Mouse (Mus musculus) layer of hippocampus, adult 9-10 months (tissue): Measurements from ENCODE around the gene En2.

ENCODE experiments used
- DNase-seq: peaks from one replicate; pipeline ENCODE4 v3.0.0; 2022; ENCODE audit warnings: low spot score

En2 gene

GRCm38 (mm10) chr5:28178322-28178721, 12.8 kb downstream of the En2 start:
- DNase-seq = no peak

DNA sequence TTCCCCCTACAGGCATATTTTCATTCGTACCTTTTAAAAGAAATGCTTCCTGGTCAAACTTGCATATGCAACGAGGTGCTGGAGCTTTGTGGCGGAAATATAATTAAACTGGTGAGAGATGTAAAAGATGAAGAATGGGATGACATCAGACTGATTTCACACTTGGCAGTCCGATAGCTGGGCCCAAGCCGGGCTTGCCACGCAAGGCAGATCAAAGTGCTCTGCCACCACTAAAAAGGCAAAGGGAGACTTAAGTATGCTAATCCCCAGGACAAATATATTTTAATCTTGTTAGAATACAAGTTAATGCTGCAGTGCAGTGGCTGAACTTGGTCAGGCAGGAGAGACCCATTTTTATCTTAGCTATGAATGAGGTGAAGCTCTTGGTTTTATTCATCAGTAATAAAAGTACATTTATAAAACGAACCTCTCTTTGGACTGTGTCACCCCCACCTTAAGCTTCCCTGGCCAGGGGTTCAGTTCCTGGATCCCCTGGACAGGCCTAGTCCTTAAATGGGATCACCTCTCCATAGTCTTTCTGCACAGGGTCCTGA, 13.8 kb downstream of the En2 start:
- DNase-seq = no peak

- no peak for DNase-seq
Measured at GRCm38 (mm10) chr5:28191201-28192098, 26.0 kb downstream of the En2 start.

- no peak for DNase-seq
Measured at GRCm38 (mm10) chr5:28192099-28192454, 26.6 kb downstream of the En2 start.

GRCm38 (mm10) chr5:28195473-28195872, 30.0 kb downstream of the En2 start:
- no peak for DNase-seq

- no peak for DNase-seq
Measured at GRCm38 (mm10) chr5:28199089-28199873, 33.8 kb downstream of the En2 start.

DNA sequence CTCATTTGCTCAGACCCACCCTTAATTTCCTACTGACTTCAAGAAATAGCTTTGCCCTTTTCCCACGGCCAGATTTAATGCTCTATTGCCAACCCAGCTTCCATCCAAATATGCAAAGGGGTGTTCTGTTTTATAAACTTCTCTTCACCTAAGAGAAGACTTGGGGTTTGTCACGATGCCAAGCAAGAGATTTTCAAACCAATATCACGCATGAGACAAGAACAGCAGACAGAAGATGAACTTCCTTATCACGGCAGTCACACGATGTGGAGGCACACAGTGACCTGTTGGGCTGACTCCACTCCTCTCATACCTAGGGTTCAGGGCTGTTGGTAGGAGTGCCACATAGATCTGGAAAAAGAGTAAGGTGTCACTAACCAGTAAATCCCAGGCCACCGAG, 37.6 kb downstream of the En2 start:
- DNase-seq = no peak

- DNase-seq = no peak
Measured at GRCm38 (mm10) chr5:28204678-28205077, 39.2 kb downstream of the En2 start.

DNA sequence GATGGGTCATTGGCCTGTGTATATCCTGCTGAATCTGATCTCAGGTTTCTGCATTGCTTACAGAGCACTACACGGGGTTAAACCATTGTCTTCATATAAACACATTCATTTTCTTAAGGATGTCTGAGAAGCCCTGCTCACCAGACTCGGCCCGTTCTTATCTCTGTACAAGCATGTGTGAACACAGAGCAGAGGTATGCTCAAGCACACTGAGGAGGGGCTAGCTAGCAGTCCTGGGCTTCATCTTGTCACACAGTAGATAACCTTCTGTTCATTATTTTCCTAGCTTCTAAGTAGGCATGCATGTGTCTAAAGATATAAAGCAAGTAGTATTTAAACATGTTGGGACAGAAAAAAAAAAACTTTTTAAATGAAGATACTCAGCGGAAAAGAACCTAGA, 41.0 kb downstream of the En2 start:
- DNase-seq = no peak

DNA sequence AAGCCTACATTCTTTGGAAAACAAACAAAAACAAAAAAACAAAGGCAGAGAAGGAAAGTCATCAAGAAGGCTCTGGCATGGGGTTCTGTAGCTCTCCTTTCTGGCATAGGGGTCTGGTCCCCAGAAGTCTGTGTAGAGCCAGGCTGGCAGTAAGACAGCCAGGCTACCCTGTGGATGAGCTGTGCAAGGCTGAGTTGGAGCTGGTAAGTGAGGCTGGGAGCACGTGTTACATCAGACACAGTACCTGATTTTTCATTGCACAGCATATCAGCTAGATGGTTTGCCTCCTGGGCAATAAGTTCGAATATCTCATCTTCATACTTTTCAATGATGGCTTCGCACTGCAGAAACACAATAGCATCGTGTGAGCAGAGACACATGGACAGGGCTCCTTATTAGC, 41.5 kb downstream of the En2 start:
- DNase-seq = no peak

DNA sequence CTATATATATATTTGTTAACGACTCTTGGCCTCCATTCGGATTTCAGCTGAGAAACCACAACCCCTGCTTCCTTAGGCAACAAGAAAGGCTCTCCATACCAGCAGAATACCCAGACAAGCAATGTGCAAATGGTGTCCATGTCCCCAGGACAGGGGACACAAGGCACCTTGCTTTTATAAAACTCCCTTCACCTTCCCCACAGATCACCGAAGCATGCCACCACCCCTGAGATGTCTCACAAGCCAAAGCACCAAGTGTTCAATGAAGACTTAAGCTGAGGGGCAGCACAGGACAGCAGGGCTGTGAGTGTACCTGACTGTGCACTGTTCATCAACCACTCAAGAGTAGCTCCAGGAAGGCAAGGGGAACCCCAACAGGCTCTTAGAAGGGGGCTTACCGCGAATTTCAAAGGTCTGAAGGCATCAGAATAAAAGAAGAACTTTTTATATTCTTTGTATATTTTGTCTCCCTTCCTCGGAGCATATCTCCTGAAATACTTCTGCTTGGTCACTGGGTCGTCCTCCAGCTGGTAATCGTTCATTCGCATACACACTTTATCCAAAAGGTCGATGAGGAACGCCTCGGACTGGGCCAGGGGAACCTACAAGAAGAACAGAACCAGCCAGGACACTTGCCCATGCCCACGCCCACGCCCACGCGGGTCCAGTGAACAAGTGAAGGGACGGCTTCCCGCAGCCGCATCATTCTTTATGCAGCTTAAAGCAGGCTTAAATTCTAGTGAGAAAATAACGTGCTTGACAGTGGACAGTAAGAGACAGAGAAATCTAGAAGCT, 43.4 kb downstream of the En2 start:
- no peak for DNase-seq

GRCm38 (mm10) chr5:28209549-28210431, 44.3 kb downstream of the En2 start:
- no peak for DNase-seq

DNA sequence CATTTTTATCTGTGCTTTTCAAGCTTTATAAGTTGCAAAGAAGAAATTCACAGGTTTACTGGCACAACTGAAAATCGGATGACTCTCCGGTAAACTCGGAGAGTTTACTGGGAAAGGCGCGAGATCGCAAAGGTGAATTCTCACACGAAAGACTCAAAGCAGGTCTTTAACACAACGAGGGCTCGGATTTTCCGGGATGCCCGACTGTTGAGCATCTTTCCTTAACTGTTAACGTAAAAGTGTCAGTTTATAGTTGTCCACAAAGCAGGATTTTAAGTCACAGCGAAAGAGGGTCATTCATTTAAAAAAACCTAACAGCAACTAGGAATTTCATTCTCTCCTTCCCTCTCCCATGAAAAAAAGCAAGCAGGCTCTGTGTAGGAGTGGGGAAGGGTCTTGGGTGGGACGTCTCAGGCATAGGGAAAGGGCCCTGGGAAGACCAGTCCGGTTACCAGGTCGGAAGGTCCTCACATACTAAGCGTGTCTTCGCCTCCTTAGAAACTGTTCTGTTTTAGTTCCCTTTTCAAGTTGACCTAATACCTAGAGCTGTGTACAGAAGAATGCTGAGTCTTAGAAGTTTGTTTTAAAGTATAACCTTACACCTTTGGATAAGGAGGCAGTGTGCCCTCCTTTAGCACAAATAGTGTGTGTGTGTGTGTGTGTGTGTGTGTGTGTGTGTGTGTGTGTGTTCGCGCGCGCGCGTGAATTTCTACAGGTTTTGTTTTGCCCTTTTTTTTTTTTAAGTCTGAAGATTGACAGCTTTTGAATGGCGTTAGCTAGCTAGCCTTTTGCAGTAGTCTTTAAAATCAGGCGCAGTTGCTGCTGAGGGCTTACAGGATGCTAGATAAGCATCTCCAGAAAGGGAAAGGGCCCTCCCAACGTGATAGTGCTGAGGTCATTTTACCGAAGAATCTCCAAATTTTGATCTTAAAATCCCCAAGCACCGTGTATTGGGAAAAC, 45.4 kb downstream of the En2 start:
- no peak for DNase-seq

DNA sequence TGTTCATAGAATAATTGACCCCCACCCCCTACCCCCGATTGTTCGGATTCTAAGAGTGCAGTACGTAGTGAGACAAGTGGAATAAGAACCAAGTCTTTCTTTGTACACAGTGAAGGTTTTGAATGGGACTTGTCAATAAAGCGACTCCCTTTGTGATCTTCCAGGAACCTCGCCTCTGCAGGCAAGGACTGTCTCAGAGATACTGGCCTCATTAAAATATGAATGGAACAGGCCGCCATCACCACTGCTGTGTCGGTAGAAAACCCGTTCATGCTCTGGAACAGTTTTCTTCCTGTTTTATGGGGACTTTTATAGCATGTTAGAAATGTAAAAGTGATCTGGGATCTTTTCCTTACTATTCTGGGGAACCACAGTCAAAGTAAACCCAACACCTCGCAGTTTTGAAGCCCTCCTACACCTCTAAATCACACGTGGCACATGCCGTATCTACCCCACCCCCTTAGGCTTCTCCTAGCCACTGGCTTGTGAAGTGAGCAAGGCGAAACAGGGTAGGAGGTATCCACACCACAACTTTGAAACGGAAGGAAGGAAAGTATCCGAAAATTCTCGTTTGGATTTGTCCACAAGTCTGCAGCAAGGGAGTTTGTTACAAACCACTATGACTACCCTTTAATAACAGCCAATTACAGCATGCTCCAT, 46.3 kb downstream of the En2 start:
- no peak for DNase-seq

DNA sequence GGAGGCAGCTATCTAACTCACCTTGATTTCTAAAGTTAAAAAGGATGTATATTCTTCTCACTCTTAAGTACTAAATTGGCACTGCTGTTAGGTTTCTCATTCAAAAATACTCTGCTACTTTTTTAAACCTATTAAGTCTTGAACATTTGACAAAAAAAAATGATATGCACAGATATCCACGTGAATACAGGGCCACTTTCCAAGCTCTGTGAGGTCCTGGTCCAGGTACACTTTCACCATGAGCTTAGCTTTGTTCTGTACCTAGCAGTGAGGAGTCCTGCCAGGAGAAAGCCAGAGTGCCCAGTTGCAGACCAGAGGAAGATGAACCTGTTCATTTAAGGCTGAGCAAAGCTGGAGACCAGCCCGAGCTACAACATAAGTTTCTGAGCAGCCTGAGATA, 47.9 kb downstream of the En2 start:
- no peak for DNase-seq

DNA sequence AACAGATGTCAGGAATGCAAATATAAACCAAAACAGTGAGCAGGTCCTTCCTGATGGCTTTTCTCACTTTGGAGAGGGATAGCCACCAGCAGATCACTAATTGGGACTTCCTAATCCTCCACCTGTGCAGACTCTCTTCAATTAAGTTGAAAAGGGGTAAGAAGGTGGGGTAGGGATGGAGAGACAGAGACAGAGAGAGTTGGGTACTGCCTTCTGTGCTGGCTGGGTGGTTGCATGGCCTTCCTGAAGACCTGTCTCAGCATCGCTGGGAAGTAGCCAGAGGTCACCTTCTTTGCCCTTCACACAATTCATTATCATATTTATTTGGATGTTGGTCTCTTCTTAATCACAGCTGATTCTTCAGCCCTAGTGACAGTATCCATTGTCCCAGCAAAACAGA, 54.1 kb downstream of the En2 start:
- no peak for DNase-seq
